Mouse (Mus musculus) lung, adult 18-20 months (tissue): Measurements from ENCODE around the gene Gnb1l.

ENCODE experiments used
- DNase-seq, 2 experiments: peaks; one replicate each; pipeline ENCODE4 v3.0.0; 2022; ENCODE audit warnings: mixed read lengths in 2 of 2

The Gnb1l gene

DNA sequence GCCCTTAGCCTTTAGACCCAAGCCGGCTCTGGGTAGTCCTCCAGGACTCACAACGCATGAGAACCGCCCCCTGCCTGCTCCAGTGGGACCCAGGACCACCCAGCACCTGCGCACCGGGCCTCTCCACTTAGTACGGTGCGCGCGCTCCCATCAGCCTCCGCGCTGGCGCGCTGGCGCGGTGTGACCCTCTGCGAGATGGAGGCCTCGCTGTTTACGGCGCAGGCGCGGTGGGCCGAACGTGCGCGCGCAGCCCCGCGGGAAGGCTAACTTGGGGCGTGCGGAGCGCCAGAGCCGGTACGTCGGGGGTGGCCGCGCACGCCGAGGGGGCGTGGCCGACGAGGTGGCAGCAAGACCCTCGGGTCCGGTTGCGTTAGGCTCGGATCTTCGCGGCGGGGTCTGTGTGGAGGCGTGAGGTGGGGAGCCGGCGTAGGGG, at the start of gene Gnb1l, which contains the start of gene Rtl10:
TSS of gene Gnb1l (plus strand) at position 156 of the 433 bp plus-strand sequence.
TSS of gene Rtl10 (plus strand) at position 344 of the 433 bp plus-strand sequence.
- DNase-seq: peak; percentile 93 to 95

DNA sequence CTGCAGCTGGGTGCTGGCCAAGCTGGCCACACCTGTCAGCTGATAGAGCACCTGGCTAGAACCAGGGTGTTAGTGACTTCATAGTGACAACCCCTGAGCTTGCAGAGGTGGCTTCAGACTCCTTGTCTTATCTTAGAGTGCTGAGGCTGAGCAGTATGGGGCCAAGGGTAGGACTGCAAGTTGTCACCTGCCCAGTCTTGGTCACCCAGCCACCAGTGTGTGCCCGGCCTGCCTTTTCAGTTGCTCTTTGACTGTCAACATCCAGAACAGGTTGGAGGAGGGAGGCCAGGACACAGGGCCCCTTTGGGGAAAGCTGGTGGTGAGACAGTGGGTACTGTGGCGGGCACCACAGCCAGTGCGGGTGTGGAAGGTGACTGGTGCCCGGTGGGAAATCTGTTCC, 49.5 kb upstream of the Gnb1l start:
- DNase-seq: no peak

DNA sequence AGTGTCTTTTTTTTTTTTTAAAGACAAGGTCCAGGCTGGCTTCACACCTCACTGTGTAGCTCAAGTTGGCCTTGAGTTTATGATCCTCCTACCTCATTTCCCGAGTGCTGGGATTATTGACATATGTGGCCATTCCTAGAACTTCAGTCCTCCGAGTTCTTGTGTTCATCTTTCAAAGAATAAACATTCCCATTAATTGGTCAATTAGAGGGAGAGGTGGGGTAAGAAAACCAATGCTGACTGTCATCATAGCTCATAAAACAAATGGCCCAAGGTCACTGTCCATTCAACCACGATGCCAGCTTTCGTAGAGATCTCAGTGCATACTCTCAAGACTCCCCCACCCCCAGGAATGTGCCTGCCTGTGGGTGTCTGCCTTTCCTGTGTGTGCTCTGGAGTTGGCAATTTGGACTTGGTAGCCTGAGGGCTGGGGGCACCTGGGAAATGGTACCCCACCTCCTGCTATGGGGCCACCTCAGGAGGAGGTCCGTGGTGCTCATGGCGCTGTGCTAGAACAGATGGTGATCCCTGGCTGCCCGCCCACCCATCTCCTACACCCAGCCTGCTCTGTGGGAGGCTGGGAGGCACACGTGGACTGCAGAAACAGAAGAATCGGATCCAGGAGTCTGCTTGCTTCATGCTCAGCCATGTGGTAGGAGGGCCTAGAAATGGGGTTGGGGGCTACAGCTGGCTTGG, 46.9 kb upstream of the Gnb1l start:
- DNase-seq: no peak

DNA sequence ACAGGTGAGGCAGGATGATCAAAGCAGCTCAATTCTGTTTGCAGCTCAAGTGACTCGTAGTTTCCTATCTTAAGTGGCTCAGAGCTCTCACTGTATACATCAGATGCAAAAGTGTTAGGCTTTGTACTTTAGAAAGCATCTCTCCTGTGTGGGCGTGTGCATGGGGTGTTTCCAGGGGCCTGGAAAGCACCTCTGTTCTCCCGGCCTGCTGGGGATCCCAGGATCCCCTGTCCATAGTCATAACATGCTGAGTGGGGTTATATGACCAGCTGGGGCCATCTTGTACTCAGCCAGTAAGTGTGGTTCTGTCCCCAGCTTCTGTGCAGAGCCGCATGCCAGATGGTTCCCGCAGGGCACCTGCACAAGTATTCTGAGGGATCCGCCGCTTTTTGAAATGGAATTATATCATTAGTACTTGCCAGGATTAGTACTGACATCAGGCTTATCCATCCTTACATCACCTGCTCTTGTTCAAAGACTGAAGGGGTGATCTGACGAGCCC, 46.1 kb upstream of the Gnb1l start:
- no peak for DNase-seq

DNA sequence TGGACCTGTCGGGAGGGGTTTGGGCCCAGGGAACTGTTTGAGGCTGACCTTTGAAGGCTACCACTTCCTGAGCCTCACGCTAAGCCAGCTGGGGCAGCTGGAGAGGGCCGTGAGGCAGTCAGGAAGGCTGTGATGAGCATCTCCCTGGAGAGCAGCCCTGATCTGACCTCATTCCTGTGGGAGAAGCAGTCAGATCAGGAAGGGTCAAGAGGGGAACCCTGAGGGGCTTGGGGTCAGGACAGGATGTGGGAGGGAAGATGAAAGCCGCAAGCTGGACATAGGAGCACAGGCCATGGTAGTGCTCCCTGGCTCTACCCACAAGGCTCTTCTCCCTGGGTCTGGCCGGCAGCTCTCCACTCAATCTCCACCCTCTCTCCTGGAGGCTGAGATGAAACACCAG, 44.7 kb upstream of the Gnb1l start:
- no peak for DNase-seq

DNA sequence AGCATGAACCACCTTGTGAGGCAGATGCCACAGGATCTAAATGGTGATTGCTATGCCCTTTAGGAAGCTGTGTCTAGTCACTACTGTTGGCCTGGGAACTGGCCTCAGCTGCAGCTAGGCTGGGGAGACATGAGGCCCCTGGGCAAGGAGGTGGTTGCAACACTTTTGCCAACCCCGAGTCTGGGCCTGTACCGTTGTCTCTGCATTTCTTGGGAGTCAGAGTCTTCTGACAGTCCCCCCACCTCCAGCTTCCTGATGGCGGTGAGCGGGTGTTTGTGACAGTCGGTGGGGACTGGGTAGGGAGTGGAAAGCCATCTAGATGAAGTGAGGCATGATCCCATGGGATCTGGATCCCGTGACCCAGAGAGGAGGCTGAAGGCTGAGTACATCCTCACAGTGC, 43.1 kb upstream of the Gnb1l start:
- DNase-seq: no peak

DNA sequence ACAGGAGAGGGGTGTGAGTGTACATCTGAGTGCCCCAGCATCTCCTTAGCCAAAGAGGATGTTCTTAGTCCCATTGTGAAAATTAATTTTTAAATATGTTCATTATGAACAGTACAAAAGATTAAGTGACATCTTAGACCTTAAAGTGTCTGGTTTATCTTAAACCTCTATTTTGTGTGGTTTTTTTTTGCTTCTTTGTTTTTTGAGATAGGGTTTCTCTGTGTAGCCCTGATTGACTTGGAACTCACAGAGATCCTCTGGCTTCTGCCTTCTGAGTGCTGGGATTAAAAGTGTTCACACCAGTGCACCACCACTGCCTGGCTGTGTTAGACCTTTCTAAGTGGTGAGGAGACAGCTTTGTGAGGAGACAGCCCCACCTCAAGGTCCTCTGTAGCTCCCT, 39.9 kb upstream of the Gnb1l start:
- DNase-seq: no peak

DNA sequence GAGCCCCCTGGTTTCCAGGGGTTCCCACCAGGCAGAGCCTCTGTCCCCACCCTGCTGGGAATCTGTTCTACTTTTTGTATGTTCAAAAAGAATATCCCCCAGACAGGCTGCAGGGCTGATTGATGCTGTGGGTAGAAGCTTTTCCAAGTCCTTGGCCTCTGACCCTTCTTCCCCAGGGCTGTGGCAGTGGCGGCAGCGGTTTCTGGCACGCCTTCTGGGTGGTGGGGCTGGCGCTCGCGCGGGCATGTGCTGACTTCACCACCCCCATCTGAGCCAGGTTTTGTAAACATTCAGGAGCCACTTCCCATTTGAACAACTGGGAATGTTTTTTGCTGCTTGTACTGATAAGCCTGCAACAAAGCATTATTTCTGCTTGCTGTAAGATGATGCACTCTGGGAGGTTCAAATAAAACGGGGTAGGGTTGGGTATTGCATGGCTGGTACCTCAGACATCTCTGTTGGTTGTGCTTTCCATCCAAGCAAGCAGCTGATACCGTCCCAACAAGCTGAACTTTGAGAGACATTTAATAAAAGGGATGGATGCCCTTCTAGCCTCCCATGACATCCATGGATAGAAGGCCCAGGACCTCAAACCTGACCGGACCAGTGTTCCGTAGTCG, 39.1 kb upstream of the Gnb1l start:
- DNase-seq: peak; percentile 63 to 71

DNA sequence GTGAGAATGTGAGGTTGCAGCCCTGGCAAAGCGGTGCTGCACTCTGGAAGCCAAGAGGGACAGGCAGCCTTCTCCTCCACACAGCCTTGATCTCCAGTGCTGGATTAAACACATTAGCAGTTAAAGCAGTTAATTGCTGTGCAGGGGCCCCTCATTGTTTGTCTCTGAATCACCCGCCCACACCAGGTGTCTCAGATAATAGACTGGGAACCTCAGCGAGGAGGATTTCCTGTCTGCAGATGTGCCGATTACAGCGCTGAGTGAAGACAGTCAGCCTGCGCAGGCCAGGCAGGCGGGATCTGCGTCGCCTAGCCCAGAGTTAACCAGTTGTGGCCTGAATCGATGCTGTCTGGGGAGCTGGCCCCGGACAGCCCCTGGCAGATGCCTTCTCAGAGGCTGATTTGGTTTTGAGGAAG, 38.5 kb upstream of the Gnb1l start:
- peak; percentile 9 to 33 for DNase-seq

DNA sequence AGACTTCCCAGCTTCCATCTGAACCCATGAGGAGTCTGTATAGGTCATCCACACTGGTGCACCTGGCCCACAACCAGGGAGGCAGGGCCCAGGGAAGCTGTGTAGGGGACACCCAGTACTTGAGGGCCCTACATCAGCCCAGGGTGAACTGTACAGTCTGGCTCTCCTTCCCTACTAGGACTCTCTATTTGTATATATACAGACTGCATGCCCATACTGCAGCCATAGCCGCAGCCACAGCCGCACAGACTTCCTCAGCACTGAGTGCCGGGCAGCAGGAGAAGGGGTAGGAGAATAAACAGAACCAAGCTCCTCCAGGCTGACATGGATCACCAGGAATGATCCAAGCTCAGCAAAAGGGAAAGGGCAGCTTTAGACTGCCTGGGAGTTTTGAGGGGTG, 37.7 kb upstream of the Gnb1l start:
- no peak for DNase-seq

DNA sequence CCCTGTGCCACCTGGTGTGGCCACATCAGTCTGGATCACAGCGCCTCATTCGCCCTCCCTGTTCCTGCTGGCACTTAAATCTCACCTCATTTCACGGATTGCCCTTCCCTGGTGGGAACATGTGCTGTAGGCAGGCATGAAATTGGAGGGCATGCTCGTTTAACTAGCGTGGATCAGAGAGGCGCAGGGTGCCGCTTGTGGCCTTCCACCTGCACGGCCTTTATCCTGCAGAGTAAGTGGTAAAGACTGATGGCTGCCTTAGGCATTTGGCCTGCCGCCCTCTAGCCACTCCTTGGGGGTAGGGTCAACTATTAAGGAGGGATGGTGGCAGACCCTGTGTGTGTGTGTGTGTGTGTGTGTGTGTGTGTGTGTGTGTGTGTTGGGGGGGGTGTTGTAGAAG, 36.5 kb upstream of the Gnb1l start:
- no peak for DNase-seq

DNA sequence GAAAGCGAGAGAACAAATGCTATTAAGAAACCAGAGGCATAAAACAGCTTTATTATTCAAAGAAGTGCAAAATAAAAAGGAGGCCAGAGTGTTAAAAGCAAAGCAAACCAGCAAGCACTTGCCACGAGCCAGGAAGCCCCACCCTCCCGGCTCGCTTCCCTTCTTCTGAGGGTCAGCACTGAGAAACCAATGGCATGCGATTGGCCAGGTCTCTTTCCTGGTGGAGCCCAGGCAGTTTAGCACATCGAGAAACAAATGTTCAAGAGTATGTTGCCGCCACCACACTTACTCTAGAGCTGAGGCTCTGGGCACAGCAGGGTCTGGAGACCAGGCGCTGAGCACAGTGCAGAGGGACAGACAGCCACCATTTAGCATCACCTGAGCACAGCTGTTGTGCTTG, 35.9 kb upstream of the Gnb1l start:
- DNase-seq: peak; percentile 18 to 48

DNA sequence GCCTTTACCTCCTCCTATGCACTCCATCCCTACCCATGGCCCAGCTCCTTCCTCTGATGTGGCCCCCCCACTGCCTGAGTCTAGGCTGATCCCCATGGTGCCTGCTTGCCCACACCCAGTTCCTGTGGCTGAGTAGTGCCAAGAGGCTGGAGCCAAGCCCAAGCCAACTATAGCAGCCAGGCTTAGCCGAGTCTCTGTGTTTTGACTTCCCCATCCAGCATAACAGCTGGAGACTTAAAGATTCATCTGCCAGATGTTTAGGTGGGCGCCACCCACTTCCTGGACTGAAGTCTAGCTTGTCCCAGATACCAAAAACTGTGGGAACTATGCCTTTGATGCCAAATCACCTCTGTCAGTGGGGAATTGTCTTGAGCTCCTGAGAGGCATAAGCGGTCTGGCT, 34.2 kb upstream of the Gnb1l start:
- DNase-seq: peak; percentile 61 to 74

DNA sequence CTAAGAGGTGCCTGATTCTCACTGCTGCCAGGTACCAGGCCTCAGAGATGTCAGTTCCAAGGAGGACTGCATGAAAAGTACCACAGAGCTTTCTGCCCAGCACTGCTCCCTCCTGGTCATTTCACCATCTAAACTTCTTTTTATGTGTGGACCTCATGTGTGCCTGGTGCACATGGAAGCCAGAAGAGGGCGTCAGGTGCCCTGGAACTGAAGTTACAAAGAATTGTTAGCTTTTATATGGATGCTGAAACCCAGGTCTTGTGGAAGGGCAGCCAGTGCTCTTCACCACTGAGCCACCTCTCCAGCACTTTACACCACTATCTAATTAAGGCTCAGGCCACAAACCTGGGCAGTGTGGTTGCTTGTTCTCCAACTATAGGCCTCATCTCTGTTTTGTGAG, 27.7 kb upstream of the Gnb1l start:
- no peak for DNase-seq

DNA sequence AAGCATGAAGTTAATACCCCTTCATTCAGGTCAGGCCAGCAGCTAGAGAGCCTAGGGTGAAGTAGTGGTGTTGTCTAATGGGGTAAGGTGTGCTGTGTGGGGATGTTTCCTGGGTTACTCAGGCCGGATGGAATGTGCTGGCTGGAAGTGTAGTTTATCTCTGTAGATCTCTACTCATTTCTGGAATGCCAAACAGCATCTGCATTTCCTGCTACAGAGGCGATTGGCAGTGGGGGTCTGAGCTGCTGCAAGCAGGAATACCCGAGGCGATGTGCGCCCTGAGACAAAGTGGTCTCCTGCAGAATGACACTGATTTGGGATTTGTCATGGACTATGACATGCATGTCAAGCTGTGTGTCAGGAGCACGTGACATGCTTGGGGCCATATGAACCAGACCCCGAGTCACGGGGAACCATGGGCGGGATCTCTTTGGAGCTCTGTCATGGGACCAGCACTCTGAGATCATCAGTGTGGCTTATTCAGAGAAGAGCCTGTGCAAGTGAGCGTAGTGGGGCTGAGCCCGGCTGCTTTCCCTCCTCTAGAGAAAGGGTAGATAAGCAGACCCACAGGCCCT, 27.0 kb upstream of the Gnb1l start:
- no peak for DNase-seq

DNA sequence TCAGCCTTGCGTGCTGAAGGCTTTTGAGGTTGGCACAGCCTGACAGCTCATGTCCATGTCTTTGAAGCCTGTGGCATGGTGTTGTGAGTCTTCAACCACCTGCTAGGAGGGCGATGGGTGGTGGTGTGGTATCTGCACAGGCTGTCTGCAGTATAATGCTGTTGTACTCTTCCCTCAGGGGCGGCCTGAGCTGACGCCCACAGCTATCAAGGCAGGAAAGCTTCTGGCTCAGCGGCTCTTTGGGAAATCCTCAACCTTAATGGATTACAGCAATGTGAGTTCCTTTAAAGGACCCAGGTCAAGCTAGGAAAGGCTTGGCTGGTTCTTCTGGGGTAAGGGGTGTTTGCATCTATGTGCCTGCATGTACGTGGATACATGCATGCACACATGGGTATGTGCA, 26.5 kb upstream of the Gnb1l start:
- DNase-seq: no peak

DNA sequence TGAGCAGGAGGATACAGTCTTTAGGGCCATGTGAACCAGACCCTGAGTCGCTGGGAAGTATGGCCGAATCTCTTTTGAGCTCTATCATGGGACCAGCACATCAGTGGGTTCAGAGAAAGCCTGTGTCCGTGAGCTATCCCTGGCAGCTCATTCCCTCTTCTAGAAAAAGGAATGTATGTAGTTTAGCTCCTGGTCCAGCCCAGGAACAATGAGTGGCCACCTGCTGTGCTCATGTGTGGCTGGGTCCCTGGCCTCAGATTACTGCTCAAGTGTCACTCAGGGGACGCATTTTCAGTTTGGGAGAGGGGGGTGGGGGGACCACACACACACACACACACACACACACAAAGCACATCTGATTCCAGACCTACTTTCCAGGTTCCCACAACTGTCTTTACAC, 26.1 kb upstream of the Gnb1l start:
- no peak for DNase-seq

DNA sequence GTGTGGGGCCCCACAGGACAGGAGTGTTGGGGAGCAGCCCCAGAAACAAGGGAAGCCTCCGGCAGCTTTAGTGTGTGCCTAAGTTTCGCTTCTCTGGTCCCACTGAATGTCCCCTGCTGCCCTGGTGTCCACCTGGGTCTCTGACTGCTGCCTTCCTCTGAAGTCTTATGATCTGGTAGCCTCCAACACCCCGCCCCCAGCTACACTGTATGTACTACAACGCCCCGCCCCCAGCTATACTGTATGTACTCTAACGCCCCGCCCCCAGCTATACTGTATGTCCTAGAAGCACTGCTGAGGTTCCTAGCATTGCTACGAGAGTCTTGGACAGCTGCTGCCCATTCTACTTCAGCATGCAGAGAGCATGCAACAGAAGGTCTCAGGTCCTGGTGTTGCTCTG, 25.5 kb upstream of the Gnb1l start:
- DNase-seq: no peak

DNA sequence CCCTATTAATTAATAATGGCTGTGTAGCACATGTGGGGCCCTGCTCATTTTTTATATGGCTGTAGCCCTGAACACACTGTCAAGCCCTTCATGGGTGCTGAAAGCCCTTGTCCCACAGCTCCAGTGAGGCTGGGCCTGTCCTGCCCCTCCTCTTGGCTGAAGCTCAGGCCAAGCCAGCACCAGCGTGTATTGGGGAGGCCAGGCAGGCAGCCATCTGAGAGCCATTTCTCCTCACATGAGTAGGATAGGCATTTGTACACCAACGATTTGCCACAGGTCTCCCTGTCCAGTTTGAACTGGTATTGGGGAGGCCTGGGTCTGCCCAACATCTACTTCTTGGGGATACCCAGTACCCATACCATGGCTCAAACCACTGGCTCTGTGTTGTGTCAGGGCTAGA, 24.5 kb upstream of the Gnb1l start:
- no peak for DNase-seq

DNA sequence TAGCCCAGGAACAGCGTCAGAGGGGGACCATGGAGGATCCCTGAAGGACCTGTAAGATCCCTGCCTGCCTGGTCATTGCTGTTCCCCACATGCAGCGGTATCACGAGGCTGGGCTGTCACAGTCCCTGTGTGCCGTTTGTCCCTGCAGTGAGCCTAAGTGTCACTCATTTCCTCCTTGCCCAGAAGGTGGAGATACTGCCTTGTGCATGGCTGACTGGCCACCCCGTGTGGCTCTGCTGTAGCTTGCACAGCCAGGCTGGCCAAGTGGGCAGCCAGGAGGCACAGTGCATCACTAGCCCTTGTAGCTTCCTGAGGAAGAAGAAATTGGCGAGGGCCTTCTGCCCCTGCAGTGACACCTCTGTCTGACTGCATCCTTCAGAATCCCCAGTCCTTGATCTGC, 20.5 kb upstream of the Gnb1l start:
- DNase-seq: no peak

DNA sequence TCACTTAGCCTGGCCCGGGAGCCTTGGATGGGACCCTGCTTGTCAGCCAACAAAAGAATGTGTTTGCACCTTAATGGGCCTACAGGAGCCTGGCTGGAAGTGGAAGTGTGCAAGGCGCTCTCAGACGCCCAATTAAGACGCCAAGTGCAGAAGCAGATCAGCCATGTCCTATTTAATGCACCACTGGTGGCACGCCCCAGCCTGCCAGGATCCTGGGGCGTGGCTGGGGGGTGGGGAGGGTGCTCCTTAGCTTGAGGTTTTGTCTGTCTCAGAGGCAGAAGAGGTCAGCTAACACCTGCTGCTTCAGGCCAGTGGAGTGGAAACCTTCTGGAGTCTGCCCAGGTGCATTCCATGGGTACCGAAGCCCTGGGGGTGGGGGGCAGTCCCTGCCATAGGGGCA, 18.8 kb upstream of the Gnb1l start:
- DNase-seq: no peak

DNA sequence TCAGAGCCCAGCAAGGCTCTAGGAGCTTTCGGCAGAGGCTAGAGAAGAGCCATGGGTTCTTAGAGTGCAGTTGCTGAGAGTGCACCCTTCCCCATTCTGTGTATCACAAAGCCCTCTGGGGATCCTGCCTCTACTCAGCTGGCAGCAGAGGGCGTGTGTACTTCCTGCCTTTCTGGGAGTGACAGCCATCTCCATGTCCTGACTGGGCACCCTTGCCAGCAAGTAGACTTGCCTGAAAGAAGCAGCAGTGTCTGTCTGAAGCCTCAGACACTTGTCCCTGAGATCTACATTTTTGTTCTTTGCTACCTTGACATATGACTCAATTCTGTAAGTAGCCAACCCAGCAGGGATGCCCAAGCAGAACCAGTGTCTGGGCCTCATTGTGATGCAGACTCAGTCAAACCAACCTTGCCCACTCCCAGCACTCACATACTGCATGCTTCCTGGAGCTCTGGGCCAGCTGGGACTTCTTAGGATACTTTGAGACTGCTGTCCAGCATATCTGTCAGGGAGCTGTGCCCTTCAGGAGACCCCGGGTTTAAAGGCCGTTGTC, 17.5 kb upstream of the Gnb1l start:
- no peak for DNase-seq

DNA sequence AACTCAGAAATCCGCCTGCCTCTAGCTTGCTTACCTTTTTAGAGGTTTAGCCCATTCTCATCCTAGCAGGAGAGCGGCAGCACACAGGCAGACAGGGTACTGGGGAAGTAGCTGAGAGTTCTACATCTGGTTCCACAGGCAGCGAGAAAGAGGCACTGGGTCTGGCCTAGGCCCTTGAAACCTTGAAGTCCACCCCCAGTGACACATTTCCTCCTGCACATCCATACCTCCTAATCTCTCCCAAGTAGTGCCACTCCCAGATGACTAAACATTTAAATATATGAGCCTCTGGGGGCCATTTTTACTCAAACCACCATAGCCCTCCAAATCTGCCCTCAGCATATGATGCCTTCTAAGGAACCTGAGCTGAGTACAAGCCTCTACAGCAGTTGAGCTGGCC, 16.1 kb upstream of the Gnb1l start:
- DNase-seq: no peak

DNA sequence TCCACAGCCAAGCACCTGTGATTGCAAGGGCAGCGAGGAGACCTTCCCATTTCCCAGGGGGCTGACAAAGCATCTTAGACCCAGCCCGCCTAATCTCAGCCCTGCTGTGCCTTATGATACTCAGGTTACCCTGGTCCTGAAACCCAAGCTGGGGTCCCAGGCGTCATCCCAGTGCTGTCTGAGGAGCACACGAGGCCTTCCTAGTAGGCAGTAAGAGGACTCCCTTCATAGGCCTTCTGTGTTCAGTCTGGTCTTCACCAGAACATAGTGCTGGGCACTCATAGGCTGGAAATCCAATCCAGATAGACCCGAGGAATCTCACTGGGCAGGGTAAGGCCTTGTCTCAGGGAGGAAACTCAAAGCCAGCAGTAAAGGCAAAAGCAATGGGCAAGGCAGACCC, 14.7 kb upstream of the Gnb1l start:
- DNase-seq: no peak
